Mouse (Mus musculus): ENCODE measurements at regions not wholly inside any gene's neighbourhood (a gene's known extent, or its start where the extent isn't known, plus 50 kb on each side); places are given as distances from the start of the nearest gene placed in this dataset.
"Not testable (repeated sequence)": the region's sequence is repeated elsewhere in the genome, so short reads cannot be mapped to it uniquely, and the experiment has no call there.

GRCm38 (mm10) chr10:26571377-26571776 lies 181.8 kb upstream of the Arhgap18 start:
- intact Hi-C loops (cut with DNase I): no loop called here
- DNase-seq: no peak

DNA sequence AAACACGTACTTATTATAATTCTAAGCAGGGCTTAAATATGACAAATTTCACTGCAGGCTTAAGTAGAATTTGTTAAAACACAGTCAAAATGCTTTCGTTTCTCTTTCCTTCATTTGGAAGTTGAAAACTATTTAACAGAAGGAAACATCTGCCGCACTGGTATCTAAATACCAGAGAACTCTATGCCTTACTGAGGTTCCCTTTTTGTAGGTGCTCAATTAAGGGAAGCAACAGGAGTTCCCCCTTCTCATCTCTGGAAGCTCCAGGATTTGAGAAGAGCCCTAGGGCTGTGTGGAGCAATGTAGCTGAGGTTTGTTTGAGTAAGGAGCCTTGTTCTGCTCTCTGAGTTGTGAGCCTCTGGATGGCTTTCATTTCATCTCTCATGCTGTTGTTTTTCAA lies 177.1 kb upstream of the Arhgap18 start:
- no peak for DNase-seq
- intact Hi-C loops (cut with DNase I): no loop called here

DNA sequence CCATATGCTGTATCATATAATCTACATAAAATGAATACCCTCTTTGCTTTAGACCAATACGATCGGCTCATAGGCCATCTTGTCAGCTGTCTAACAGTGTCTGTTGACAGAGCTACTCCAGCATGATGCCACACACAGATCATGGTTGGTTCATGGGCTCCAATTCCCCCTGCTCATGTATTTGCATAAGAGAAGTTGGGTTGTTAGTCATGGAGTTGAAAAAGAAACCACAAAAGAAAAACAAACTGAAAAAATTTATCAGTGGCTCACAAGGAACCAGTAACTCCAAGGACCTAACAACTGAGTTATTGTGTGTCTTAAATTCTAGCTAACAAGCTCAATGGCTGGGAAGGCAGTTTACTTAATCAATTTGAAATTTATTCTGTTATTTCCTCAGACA lies 176.1 kb upstream of the Arhgap18 start:
- no peak for DNase-seq
- intact Hi-C loops (cut with DNase I): no loop called here

DNA sequence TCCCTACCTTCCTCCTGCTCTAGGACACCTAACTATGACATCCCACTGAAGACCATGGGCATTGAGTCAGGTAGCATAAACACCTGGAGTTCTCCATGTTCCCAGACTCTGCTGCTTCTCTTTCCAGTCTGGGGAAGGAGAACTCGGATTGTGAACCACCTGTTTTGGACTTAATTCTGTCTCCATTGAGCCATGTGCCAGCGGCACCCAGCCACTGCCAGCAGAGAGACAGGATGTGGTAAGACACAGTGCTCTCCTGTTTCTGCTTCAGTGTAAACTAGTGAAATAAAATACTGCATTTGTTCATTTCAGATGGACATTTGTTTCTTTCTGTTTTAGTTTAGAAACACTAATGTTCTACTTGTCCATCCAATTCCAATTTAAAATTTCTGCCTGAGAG lies 168.1 kb upstream of the Arhgap18 start:
- DNase-seq: no peak
- intact Hi-C loops (cut with DNase I): no loop called here

DNA sequence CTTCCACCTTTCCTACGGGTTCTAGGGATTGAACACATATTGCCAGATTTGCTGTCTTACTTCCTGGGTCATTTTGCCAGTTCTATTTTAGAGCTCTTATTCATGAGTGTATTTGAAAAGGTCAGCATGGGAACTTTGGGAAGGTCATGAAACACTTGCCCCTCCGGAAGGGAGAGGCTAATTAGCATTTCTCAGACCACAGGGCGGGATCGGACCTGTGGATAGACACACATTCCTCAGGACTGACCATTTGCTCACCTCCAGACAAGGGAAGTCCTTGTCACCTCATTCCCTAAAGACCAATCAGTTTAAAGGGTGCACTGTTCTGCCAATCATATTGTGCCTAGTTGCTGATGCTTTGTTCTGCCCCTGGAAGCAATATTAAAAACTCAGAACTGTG lies 146.1 kb upstream of the Arhgap18 start:
- intact Hi-C loops (cut with DNase I): not testable (repeated sequence)

DNA sequence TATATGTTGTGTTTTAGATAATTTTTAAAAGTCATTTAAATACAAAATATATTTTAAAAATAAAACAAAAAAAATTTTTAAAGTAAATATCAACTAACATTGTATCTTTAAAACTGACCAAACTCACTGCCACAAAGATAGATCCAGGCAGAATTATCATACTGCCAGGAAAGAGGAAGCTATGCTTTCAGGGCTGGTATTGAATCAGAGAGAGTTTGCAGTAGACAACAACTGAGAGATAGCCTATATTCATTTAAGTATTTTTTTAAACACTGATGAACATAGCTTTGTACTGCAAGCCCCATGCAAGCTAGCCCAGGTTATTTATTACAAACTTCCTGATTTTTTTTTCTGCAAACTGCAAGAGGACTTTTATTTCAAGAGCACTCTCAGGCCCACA lies 142.0 kb upstream of the Arhgap18 start:
- no peak for DNase-seq
- intact Hi-C loops (cut with DNase I): no loop called here

More for the DNA sequence above, 146.1 kb upstream of the Arhgap18 start:
- DNase-seq: not testable (repeated sequence)

GRCm38 (mm10) chr10:26630196-26630760 lies 122.9 kb upstream of the Arhgap18 start:
- DNase-seq: no peak
- intact Hi-C loops (cut with DNase I): no loop called here

DNA sequence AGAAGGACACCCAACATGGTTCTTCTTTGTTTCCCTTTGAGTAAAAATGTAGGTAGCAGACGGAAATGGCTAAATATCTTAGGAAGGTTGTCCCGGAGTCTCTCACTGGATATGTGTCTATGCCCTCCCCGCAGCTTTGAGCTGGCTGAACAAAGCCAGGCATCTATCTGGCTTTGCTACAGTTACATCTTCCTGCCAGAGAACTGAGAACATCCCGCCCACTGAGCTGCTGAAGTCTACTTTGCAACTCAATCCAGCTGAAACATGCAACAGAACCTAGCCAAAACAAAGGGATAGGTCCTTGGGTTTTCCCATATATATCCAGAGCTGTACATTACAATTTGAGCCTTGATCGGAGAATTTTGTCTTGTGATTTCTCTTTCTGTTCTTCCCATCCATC lies 121.0 kb upstream of the Arhgap18 start:
- intact Hi-C loops (cut with DNase I): no loop called here
- DNase-seq: no peak

DNA sequence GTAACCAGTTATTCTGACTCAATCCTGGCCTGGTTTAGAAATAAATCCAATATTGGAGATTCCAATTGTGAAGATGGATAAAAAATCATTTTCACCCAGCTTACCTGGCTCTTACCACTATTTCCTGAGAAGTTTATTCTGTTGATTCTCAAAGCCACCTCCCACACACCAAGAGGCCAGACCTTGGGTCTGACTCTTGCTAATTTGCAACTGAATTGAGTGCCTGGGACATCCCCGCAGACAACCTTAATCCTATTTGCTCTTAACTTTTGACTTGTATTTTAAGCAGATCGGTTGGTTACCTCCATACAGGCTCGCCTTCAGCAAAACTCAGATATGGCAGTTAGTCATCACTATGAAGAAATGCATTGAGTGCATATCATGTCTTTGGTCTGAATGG lies 115.8 kb upstream of the Arhgap18 start:
- intact Hi-C loops (cut with DNase I): no loop called here
- no peak for DNase-seq

GRCm38 (mm10) chr10:26638056-26638455 lies 115.2 kb upstream of the Arhgap18 start:
- no peak for DNase-seq
- intact Hi-C loops (cut with DNase I): no loop called here

DNA sequence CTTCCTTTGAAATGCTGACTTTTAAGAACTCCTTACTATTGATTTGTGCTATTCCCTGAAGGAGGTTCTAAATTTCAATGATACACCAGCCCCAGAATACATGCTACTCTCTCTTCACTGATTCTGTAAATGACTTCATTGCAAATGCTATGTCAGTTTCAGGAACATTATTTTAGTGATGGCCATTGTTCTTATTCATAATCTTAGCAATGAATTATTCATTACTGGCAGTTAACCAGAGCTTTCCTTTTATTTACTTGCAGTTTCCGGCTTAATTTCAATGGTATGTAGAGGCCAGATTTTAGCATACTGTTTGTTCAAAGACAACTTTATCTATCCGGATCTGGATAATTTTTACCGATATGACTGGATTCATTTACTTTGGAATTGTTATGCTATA lies 114.1 kb upstream of the Arhgap18 start:
- intact Hi-C loops (cut with DNase I): no loop called here

GRCm38 (mm10) chr10:26653103-26653502 lies 100.1 kb upstream of the Arhgap18 start:
- intact Hi-C loops (cut with DNase I): no loop called here
- DNase-seq: no peak

More for the DNA sequence above, 114.1 kb upstream of the Arhgap18 start:
- DNase-seq: no peak

- no peak for DNase-seq
- intact Hi-C loops (cut with DNase I): no loop called here
Measured at GRCm38 (mm10) chr10:26664270-26664669, 89.0 kb upstream of the Arhgap18 start.

DNA sequence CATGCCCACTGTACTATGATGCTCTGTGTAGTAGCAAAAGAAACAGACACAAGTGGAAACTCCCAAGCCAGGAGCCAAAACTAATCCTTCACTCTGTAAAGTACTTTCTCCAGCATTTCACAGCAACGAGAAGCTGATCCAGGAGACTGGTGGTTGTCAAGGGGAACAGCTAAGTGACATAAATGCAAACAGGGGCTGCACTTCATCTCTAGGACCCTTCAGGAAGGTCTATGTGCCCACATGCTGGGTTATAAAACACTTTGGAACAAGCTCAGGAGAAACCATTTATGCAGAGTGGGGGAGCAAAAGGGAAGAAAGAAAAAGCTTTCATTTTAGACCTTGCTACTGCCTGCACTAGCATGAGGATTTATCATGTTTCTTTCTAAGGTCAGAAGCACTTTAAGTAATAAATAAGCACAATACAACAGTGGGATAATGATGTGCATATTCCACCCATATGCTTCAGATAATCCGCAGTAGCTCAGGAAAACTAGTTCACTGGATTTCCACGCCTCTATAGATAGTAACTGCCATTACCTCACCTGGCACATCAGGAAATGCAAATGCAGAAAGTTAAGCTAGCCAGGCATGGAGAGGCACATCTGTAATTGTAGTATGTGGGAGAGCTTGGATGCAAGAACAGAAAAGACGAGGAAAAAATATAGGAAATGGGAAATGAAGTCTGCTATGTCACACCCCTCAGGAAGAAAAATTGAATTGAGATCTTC lies 73.6 kb upstream of the Arhgap18 start:
- DNase-seq: no peak
- intact Hi-C loops (cut with DNase I): no loop called here

GRCm38 (mm10) chr10:26694761-26695160 lies 58.5 kb upstream of the Arhgap18 start:
- intact Hi-C loops (cut with DNase I): no loop called here
- DNase-seq: no peak

- intact Hi-C loops (cut with DNase I): no loop called here
- DNase-seq: peak in 1 of 2 experiments; percentile 2
Measured at GRCm38 (mm10) chr10:26695212-26695933, 57.8 kb upstream of the Arhgap18 start.

All from heart, postnatal 14 days (tissue).